Mouse (Mus musculus): ENCODE results near the gene Six5.

DNA sequence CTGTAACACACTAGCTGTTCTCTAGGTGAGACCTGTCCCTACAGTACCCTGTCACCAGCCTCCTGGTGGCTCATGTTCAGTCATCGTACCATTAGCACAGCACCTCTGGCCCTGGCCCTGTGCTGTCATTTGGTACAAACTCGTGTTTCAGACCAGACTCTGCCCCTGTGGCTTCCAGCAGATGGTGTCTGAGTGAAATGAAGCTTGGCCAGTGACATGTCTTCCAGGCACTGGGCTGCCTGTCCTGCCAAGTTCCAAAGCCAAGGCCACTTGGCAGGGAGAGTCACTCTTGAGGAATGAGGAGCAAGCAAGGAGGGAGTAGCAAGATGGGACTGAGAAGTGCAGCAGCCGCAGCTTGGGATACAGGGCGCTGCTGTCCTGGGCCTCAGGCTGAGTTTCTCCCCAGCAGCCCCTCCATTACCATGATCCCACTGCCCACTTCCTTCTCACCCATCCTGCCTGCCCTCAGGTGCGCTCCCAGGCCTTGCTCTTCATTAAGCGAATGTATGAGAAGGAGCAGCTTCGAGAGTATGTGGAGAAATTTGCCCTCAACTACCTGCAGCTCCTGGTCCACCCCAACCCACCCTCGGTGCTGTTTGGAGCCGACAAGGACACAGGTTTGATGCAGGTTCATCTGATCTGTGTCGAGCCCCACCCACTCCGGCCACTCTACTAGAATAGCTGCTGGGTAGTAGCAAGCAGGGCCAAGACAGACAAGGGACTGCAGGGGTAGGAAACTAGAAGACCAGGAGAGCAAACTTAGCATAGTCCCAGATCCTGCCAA, 47.9 kb upstream of the Six5 start:
- TF ChIP-seq GATA1 (IDR thresholded peaks at IDR 0.05; ENCODE audit: borderline replicate concordance, low read length) (no peak), CTCF (IDR thresholded peaks at IDR 0.05; ENCODE audit: low read depth, low read length) (no peak), POLR2AphosphoS5 (IDR thresholded peaks at IDR 0.05; ENCODE audit: insufficient replicate concordance, low read depth, low read length) (no peak)

All from G1E (cell line).